Mouse (Mus musculus) thymus, postnatal 36 days (tissue): ENCODE results near the gene Sec23ip.
"Not testable (repeated sequence)": the region's sequence is repeated elsewhere in the genome, so short reads cannot be mapped to it uniquely, and the experiment has no call there.

Experiments used
- DNase-seq, 2 experiments: peaks; one replicate each; pipeline ENCODE4 v3.0.0; 2022; ENCODE audit warnings: mixed read lengths in 2 of 2

Gene Sec23ip

GRCm38 (mm10) chr7:128744684-128745485, at the start of gene Sec23ip:
TSS of gene Sec23ip (plus strand) at chr7:128744943.
- peak; percentile 96 to 97 for DNase-seq

- not testable (repeated sequence) for DNase-seq
Observed at GRCm38 (mm10) chr7:128699959-128700358, 44.8 kb upstream of the Sec23ip start.

- DNase-seq = peak; percentile 49 to 55
Observed at GRCm38 (mm10) chr7:128705735-128706134, 39.0 kb upstream of the Sec23ip start.

GRCm38 (mm10) chr7:128717991-128718390, 26.8 kb upstream of the Sec23ip start:
- no peak for DNase-seq

DNA sequence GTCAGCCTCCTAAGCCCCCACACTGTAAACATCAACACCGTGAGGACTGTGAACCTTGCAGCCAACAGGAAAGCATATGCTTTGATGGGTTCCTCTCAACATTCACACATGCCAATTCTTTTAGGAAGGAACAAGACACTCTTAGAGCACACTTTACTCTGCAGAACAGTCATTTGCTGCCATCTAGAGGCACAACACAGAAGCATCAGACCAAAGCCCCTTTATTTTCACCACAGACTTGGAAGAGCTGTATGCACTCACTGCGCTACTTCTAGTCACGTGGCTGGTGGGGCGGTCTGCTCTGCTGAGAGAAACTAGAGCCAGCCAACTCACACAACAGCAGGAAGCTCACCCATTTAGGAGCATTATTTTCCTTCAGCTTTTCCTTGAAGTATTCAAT, 20.0 kb upstream of the Sec23ip start:
- peak; percentile 63 to 74 for DNase-seq

- no peak for DNase-seq
Observed at GRCm38 (mm10) chr7:128725189-128725588, 19.6 kb upstream of the Sec23ip start.

DNA sequence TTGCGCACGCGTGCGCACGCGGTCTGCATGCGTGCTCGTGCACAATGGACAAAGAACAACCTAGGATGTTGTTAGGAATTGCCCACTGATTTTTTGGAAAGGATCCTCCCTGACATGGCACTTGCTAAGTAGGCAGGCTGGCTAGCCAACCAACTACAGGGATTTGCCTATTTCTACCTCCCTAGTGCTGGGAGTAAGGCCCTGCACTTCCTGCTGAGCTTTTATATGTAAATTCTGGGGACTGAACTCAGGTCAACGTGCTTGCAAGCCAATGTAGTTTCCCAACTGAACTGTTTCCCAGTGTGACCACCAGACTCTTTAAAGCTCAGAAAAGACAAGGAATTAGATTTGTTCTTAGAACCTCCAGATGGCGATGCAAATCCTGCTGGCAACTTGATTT, 17.7 kb upstream of the Sec23ip start:
- DNase-seq = no peak

GRCm38 (mm10) chr7:128727701-128728100, 17.0 kb upstream of the Sec23ip start:
- no peak for DNase-seq

GRCm38 (mm10) chr7:128728738-128729137, 16.0 kb upstream of the Sec23ip start:
- DNase-seq = no peak

DNA sequence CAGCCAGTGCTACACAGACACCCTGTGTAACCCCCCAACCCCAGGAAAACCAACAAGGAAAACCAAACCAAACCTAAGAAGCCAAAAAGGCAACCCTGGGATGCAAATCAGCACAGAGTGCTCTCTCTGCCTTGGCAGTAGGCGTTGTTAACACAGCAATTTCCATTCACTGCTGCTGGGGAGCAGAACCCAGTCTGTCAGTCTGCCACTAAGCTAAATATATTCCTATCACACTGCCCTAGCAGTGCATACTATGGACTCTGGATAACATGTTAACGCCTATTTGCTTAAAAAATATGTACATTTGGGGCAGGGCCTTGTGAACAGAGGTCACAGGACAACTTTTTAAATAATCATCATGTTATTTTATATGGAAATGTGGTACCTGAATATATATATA, 13.2 kb upstream of the Sec23ip start:
- DNase-seq = no peak

DNA sequence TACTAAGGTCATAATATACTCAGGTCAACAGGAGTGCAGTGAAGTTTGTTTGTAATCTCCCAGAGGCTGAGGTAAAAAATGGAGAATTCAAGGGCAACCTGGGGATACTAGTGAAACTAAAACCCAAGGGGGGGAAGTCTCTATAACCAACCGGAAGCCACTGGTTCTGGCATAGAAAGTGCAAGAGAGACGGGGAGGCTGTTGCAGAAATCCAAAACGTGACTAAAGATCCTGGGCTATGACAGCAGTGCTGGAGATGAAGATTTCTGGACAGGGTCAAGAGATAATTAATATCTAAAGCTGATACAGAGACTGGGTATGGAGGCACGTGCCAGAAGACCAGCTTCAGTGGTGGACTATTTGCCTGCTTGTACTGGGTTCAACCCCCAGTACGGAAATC, 6.7 kb upstream of the Sec23ip start:
- no peak for DNase-seq

GRCm38 (mm10) chr7:128739116-128739461, 5.7 kb upstream of the Sec23ip start:
- peak in 1 of 2 experiments; percentile 25 for DNase-seq

- DNase-seq = peak; percentile 57 to 71
Observed at GRCm38 (mm10) chr7:128739462-128740277, 5.1 kb upstream of the Sec23ip start.

GRCm38 (mm10) chr7:128740334-128740733, 4.4 kb upstream of the Sec23ip start, which contains the start of gene Mcmbp:
TSS of gene Mcmbp (minus strand) at chr7:128740495.
- DNase-seq = peak; percentile 98

DNA sequence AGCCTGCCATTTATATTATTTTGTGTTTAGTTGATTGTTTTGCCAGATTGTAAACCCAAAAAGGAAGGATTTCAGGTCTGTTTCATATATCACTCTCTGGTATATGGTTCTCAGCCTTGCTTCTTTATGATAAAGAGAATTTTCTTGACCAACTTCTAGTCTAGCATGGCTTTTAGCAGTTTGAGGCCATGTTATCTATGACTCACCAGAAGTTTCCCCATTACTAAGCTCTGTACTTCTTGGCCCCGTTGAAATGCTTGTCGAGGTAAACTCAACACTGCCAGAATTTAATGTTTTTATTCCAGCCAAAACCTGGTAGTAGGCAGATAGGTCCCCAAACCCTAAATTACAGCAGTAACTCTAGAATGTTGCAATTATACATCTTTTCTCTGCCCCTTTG, 845 bp upstream of the Sec23ip start:
- no peak for DNase-seq

GRCm38 (mm10) chr7:128746151-128746550, 1.4 kb downstream of the Sec23ip start:
- DNase-seq = no peak

GRCm38 (mm10) chr7:128748758-128749157, 4.0 kb downstream of the Sec23ip start:
- DNase-seq = no peak

GRCm38 (mm10) chr7:128750296-128750695, 5.6 kb downstream of the Sec23ip start:
- DNase-seq = no peak

DNA sequence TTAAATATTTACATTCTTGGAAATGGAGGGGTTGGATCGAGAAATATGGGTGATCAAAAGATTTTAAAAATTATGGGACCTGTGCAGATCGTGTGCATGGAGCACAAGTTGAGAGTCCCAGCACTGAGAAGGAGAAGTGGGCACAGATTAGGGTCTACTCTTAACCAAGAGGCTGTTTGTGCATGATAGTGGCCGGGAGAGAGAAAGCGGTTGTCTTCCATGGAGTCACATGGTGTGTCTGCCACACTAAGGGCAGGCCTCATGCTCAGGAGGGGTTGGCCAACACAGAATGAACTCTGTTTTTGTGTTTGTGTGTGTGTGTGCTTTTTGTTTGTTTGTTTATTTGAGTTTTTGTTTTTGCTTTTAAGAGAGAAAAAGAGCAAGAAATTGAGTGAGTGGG, 7.3 kb downstream of the Sec23ip start:
- DNase-seq = no peak

GRCm38 (mm10) chr7:128755396-128755795, 10.7 kb downstream of the Sec23ip start:
- DNase-seq = no peak

DNA sequence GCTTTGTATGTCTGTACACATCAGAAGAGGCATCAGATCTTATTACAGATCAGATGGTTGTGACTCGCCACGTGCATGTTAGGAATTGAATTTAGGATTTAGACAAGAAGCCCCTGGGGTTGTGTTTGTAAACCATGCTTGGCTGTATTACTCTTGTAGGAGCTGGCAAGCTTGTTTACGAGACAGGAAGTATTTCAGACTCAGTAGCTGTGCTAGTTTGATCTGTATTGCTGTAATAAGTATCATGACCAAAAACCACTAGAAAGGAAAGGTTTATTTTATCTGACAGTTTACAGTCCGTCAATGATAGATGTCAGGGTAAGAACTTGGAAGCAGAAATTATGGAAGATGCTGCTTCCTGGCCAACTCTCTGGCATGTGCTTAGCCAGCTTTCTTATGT, 14.2 kb downstream of the Sec23ip start:
- no peak for DNase-seq

DNA sequence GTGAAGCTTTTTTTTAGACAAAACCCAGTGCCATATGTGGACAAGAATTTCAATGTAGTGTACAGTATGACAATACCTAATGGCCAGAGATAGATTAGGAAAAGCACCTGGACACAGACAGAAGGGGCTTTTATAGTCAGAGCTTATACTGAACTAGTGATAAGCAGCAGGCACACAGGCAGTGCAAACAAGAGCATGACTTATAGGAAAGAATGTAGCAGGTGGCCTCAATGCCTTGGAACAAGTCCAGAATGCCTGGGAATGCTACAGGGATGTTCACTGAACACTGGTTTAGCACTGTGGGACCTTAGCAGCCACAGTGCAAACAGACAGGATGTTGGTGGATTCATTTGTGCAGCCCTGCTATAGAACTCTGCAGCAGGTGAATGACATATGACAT, 22.0 kb downstream of the Sec23ip start:
- no peak for DNase-seq

GRCm38 (mm10) chr7:128777201-128777600, 32.5 kb downstream of the Sec23ip start:
- no peak for DNase-seq

GRCm38 (mm10) chr7:128779305-128779704, 34.6 kb downstream of the Sec23ip start:
- peak in 1 of 2 experiments; percentile 17 for DNase-seq
